Comparison of ENCODE assay signal across 19 mouse cellular contexts in the genomic region with DNA sequence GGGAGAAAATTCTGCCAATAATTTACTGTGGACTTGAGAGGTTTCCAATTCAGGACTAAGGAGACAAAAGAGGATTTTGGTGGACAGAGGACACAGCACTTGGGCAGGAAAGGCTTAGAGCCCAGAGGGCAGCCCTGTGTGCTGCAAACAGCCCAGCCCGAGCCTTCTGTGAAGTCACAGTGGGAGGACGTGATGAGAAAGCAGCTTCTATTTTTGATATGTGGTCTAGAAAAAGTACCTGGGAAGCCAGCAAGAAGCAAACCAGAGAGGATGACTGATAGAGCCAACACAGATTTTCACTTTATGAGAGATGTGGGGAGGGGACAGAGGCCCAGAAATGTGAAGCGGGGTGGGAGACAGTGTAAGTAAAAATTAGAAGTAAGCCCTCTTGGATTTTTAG.
DNase-seq lines count a peak whose midpoint lies in the region; ATAC-seq and TF ChIP-seq lines count a peak whose summit lies in the region.
"Had no signal": no experiment of that assay in that cellular context is flagged by ENCODE, and none has a peak within 500 bp of the region (broad histone marks: within the 10 kb centered on the region; RNA-seq: fewer than 3 reads in every experiment).

No protein-coding gene starts in this region.

- no peak for ATAC-seq in granulocyte monocyte progenitor cell, adult 5-6 weeks (replicated peaks; ENCODE audit: poor library complexity, severe bottlenecking)
- no peak for ATAC-seq in megakaryocyte progenitor cell, adult 5-6 weeks (replicated peaks; ENCODE audit: poor library complexity)
- ATAC-seq: hindbrain, postnatal 0 days; liver, postnatal 0 days had no signal

- 21% methylated on average over 3 of the region's 3 CpGs for WGBS in cerebellum, adult 2 months

- TF ChIP-seq CTCF in layer of hippocampus, adult 2 months (conservative IDR thresholded peaks at IDR 0.05) = no peak
- TF ChIP-seq CTCF in cerebellum, adult 2 months (IDR thresholded peaks at IDR 0.05; ENCODE audit: borderline replicate concordance, insufficient read depth, low read depth, low read length) = no peak

- no peak overlapping the region for H3K4me3 ChIP-seq in layer of hippocampus, adult 2 months
- H3K4me3 ChIP-seq in cerebellum, adult 2 months (replicated peaks; ENCODE audit: insufficient read depth, low read depth, low read length) = no peak overlapping the region
- H3K4me3 ChIP-seq: embryonic facial prominence, embryonic 10.5 days; heart, embryonic 10.5 days; hindbrain, embryonic 10.5 days; megakaryocyte, embryonic 14.5 days had no signal

- no peak for TF ChIP-seq POLR2A in cerebellum, adult 2 months (IDR thresholded peaks at IDR 0.05; ENCODE audit: borderline replicate concordance, insufficient read depth, low read length)

- no peak for DNase-seq in layer of hippocampus, adult 2 months (ENCODE audit: low spot score in 2 of 2)
- no peak for DNase-seq in layer of hippocampus, adult 9-11 months
- DNase-seq in adipocyte (ENCODE audit: low spot score) = peak; percentile 58
- peak; percentile 62 to 83 for DNase-seq in cerebellum, adult 2 months
- DNase-seq in cerebellum, postnatal 36 days = peak; percentile 49 to 59
- DNase-seq in neural tube, embryonic 10.5 days (ENCODE audit: extremely low spot score, low spot score) = no peak
- DNase-seq: kidney, adult 18-20 months; kidney, postnatal 10 days; liver, postnatal 0 days; lung, postnatal 14 days; midbrain, embryonic 14.5 days; thymus, postnatal 25 days had no signal

- H3K27ac ChIP-seq in layer of hippocampus, adult 2 months = peak overlapping the region; percentile 41; the same call in 1 of the 2 replicates
- H3K27ac ChIP-seq in cerebellum, adult 2 months (ENCODE audit: insufficient read depth, low read length) = peak overlapping the region; percentile 30; the same call in 1 of the 2 replicates
- H3K27ac ChIP-seq: embryonic facial prominence, embryonic 10.5 days; heart, embryonic 10.5 days; hindbrain, embryonic 10.5 days; hindbrain, postnatal 0 days had no signal

- H3K27me3 ChIP-seq in cerebellum, adult 2 months (ENCODE audit: control insufficient read depth, insufficient read depth, low read length) = no peaks in the 10 kb centered on the region
- H3K27me3 ChIP-seq: megakaryocyte, embryonic 14.5 days had no signal

- peaks cover 20% of the 10 kb centered on the region; the same call in 1 of the 2 replicates for H3K4me1 ChIP-seq in cerebellum, adult 2 months (ENCODE audit: control insufficient read depth, insufficient read depth, low read length)
- H3K4me1 ChIP-seq: embryonic facial prominence, embryonic 10.5 days; heart, embryonic 10.5 days; hindbrain, embryonic 10.5 days; megakaryocyte, embryonic 14.5 days had no signal

Comparison
In these comparisons a context has a peak if more than half of its experiments do, and no peak if none do; other contexts are left out.
1. DNase-seq: peak in adipocyte (single experiment), cerebellum, adult 2 months (2 of 2) and cerebellum, postnatal 36 days (2 of 2); none in layer of hippocampus, adult 2 months (0 of 2), layer of hippocampus, adult 9-11 months (single experiment) and neural tube, embryonic 10.5 days (single experiment).